8 mouse cellular contexts compared by ENCODE assay signal in the genomic region with DNA sequence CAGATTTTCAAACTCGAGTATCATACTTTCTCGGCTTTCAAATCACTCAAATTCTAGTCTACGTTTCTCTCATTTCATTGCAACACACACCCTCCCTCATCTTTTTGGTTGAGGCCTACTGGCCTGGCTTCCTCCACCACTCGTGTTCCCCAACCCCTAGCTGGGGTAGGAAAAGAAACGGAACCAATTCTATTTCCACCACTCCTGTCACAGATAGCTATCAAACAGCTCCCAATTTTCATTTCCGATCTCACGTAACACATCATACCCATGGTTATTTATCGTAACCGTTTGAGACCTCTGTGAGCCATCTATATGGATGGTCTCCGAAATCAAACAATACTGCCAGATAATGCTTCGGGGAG. TPM values are rescaled to one million over a fixed set of nuclear protein-coding genes. Genes with fewer than 3 reads are reported as not detected.
A peak's percentile ranks its signal among the peaks of the same experiment; 100 is the strongest.
DNase-seq lines count a peak whose midpoint lies in the region; ATAC-seq lines count a peak whose summit lies in the region.

No protein-coding gene starts in this region.

- WGBS in forebrain, embryonic 11.5 days: 25% methylated on average over 11 of the region's 11 CpGs
- WGBS in limb, embryonic 13.5 days: 27% methylated on average over 11 of the region's 11 CpGs
- WGBS in stomach, embryonic 14.5 days: 15% methylated on average over 11 of the region's 11 CpGs

- no peak for ATAC-seq in megakaryocyte, adult 5-6 weeks (ENCODE audit: poor library complexity, severe bottlenecking)
- ATAC-seq in forebrain, embryonic 11.5 days (replicated peaks; ENCODE audit: low FRiP score): no peak
- ATAC-seq in limb, embryonic 13.5 days (ENCODE audit: low FRiP score, low read depth): no peak
- ATAC-seq in stomach, embryonic 14.5 days (ENCODE audit: insufficient number of reproducible peaks, insufficient read depth, low FRiP score, low read depth): no peak
- no peak; the same call in 1 of the 2 replicates for ATAC-seq in megakaryocyte-erythroid progenitor cell, adult 5-6 weeks (replicated peaks; ENCODE audit: low FRiP score, low TSS enrichment, poor library complexity, severe bottlenecking)

- H3K4me1 ChIP-seq in megakaryocyte, embryonic 14.5 days: peaks cover 64% of the 10 kb centered on the region
- H3K4me1 ChIP-seq in forebrain, embryonic 11.5 days (replicated peaks; ENCODE audit: control insufficient read depth, insufficient read depth, low read length): peaks cover 6% of the 10 kb centered on the region; the same call in 1 of the 2 replicates
- peaks cover 20% of the 10 kb centered on the region for H3K4me1 ChIP-seq in limb, embryonic 13.5 days
- H3K4me1 ChIP-seq in stomach, embryonic 14.5 days (ENCODE audit: control insufficient read depth, insufficient read depth, low read length): peaks cover 18% of the 10 kb centered on the region; the same call in 1 of the 2 replicates

- peak overlapping the region; percentile 97 for H3K9ac ChIP-seq in forebrain, embryonic 11.5 days (ENCODE audit: low read length)
- H3K9ac ChIP-seq in limb, embryonic 13.5 days: peak overlapping the region; percentile 98
- H3K9ac ChIP-seq in stomach, embryonic 14.5 days (replicated peaks; ENCODE audit: low read depth, low read length): peak overlapping the region; percentile 99

- H3K4me3 ChIP-seq in megakaryocyte, embryonic 14.5 days (replicated peaks): peak overlapping the region; percentile 95
- peak overlapping the region; percentile 99 for H3K4me3 ChIP-seq in forebrain, embryonic 11.5 days (ENCODE audit: low read depth, low read length)
- H3K4me3 ChIP-seq in limb, embryonic 13.5 days: peak overlapping the region; percentile 96
- peak overlapping the region; percentile 97 for H3K4me3 ChIP-seq in stomach, embryonic 14.5 days (ENCODE audit: low read depth, low read length)

- peak overlapping the region; percentile 81 for H3K4me2 ChIP-seq in forebrain, embryonic 11.5 days (ENCODE audit: low read depth, low read length, severe bottlenecking)
- peak overlapping the region; percentile 85 for H3K4me2 ChIP-seq in limb, embryonic 13.5 days (replicated peaks)
- H3K4me2 ChIP-seq in stomach, embryonic 14.5 days (replicated peaks; ENCODE audit: low read depth, low read length): peak overlapping the region; percentile 65

- no peaks in the 10 kb centered on the region for H3K9me3 ChIP-seq in megakaryocyte, embryonic 14.5 days
- no peaks in the 10 kb centered on the region; the same call in 1 of the 2 replicates for H3K9me3 ChIP-seq in forebrain, embryonic 11.5 days (ENCODE audit: control insufficient read depth, low read length)
- H3K9me3 ChIP-seq in limb, embryonic 13.5 days: peaks cover 6% of the 10 kb centered on the region; the same call in 1 of the 2 replicates
- no peaks in the 10 kb centered on the region for H3K9me3 ChIP-seq in stomach, embryonic 14.5 days (ENCODE audit: control insufficient read depth, low read depth, low read length)

- no peaks in the 10 kb centered on the region for H3K27me3 ChIP-seq in megakaryocyte, embryonic 14.5 days (replicated peaks)
- no peaks in the 10 kb centered on the region for H3K27me3 ChIP-seq in forebrain, embryonic 11.5 days (ENCODE audit: control insufficient read depth, insufficient read depth, low read length)
- no peaks in the 10 kb centered on the region; the same call in 1 of the 2 replicates for H3K27me3 ChIP-seq in limb, embryonic 13.5 days
- H3K27me3 ChIP-seq in stomach, embryonic 14.5 days (ENCODE audit: control insufficient read depth, insufficient read depth, low read length): no peaks in the 10 kb centered on the region

- H3K36me3 ChIP-seq in megakaryocyte, embryonic 14.5 days (replicated peaks; ENCODE audit: low read length): peaks cover 11% of the 10 kb centered on the region
- no peaks in the 10 kb centered on the region for H3K36me3 ChIP-seq in forebrain, embryonic 11.5 days (ENCODE audit: control insufficient read depth, insufficient read depth, low read length)
- H3K36me3 ChIP-seq in limb, embryonic 13.5 days: peaks cover 4% of the 10 kb centered on the region; the same call in 1 of the 2 replicates
- no peaks in the 10 kb centered on the region for H3K36me3 ChIP-seq in stomach, embryonic 14.5 days (ENCODE audit: control insufficient read depth, insufficient read depth, low read length)

- DNase-seq in forebrain, embryonic 11.5 days (ENCODE audit: low spot score): no peak
- DNase-seq in gastrocnemius, adult 18-20 months (ENCODE audit: low spot score): no peak
- DNase-seq in B cell, adult 2 months: no peak

- peak overlapping the region; percentile 97 for H3K27ac ChIP-seq in forebrain, embryonic 11.5 days (ENCODE audit: low read depth, low read length)
- H3K27ac ChIP-seq in limb, embryonic 13.5 days: peak overlapping the region; percentile 89; the same call in 1 of the 2 replicates
- H3K27ac ChIP-seq in stomach, embryonic 14.5 days (ENCODE audit: low read length): peak overlapping the region; percentile 95

RNA-seq across cellular contexts. Expression of gene Npepps, which starts 1.4 kb away (rescaled TPM):
- polyA plus RNA-seq in megakaryocyte, embryonic 14.5 days (2012; ENCODE audit: insufficient read depth, low replicate concordance): 28.5 and 50.1 TPM in 2 replicates
- 39.3 and 45.0 TPM in 2 replicates for total RNA-seq in megakaryocyte, adult 5-6 weeks (2015)
- 32.3 and 41.5 TPM in 2 replicates for total RNA-seq in megakaryocyte, adult 5-6 weeks (2017)
- 108 and 122 TPM in 2 replicates for polyA plus RNA-seq in forebrain, embryonic 11.5 days (2014; fragmentation: Nextera tagmentation; extraction: Ambion mirVana)
- polyA plus RNA-seq in limb, embryonic 13.5 days (2015; fragmentation: Nextera tagmentation; extraction: Ambion mirVana): 90.8 and 96.0 TPM in 2 replicates
- 90.7 and 101 TPM in 2 replicates for polyA plus RNA-seq in stomach, embryonic 14.5 days (2014; fragmentation: Nextera tagmentation; extraction: Ambion mirVana)
- total RNA-seq in gastrocnemius, adult 18-20 months (2021): 10 to 100 TPM; 56.4 to 67.9 TPM
- total RNA-seq in megakaryocyte-erythroid progenitor cell, adult 5-6 weeks (2014; fragmentation: Nextera tagmentation): 32.5 and 34.5 TPM in 2 replicates
- total RNA-seq in megakaryocyte-erythroid progenitor cell, adult 5-6 weeks (2017): 19.8 and 25.0 TPM in 2 replicates

RNA-seq across cellular contexts. Expression of gene Mrpl45, which starts 36.5 kb away (rescaled TPM):
- polyA plus RNA-seq in megakaryocyte, embryonic 14.5 days (2012; ENCODE audit: insufficient read depth, low replicate concordance): 4.6 and 6.9 TPM in 2 replicates
- total RNA-seq in megakaryocyte, adult 5-6 weeks (2015): 17.2 and 19.8 TPM in 2 replicates
- 8.2 and 15.2 TPM in 2 replicates for total RNA-seq in megakaryocyte, adult 5-6 weeks (2017)
- polyA plus RNA-seq in forebrain, embryonic 11.5 days (2014; fragmentation: Nextera tagmentation; extraction: Ambion mirVana): 55.9 and 59.9 TPM in 2 replicates
- polyA plus RNA-seq in limb, embryonic 13.5 days (2015; fragmentation: Nextera tagmentation; extraction: Ambion mirVana): 42.5 and 45.8 TPM in 2 replicates
- 42.3 and 43.3 TPM in 2 replicates for polyA plus RNA-seq in stomach, embryonic 14.5 days (2014; fragmentation: Nextera tagmentation; extraction: Ambion mirVana)
- total RNA-seq in gastrocnemius, adult 18-20 months (2021): 10 to 100 TPM; 33.6 to 39.0 TPM
- total RNA-seq in megakaryocyte-erythroid progenitor cell, adult 5-6 weeks (2014; fragmentation: Nextera tagmentation): 38.2 and 48.4 TPM in 2 replicates
- total RNA-seq in megakaryocyte-erythroid progenitor cell, adult 5-6 weeks (2017): 23.2 and 34.7 TPM in 2 replicates
